Mouse (Mus musculus) liver, embryonic 14.5 days (tissue): ENCODE data around the gene 5730596B20Rik. TPM values are rescaled to one million over a fixed set of nuclear protein-coding genes. Genes with fewer than 3 reads are reported as not detected.

ENCODE experiments used
- ATAC-seq: fragments of 200-750 bp; cut with Nextera tagmentation; 2 replicates; pipeline ENCODE4 v1.8.0; 2017; ENCODE audit warnings: moderate number of reproducible peaks, mild to moderate bottlenecking, moderate library complexity; ENCODE audit not compliant: insufficient read depth
- DNase-seq, 3 experiments: peaks; one replicate each; pipeline ENCODE4 v3.0.0-alpha.2; 2012 to 2013; ENCODE audit warnings: low read depth in 3 of 3, low spot score in 3 of 3
- H3K27ac ChIP-seq: fragments of 300-500 bp; sonication (generic); 2 replicates; pipeline ENCODE4 v1.5.1; 2014; ENCODE audit warnings: moderate library complexity, mild to moderate bottlenecking, control low read depth, inconsistent platforms
- H3K27me3 ChIP-seq: fragments of 300-500 bp; sonication (generic); 2 replicates; pipeline ENCODE4 v1.6.1; 2014; ENCODE audit warnings: mild to moderate bottlenecking, low read length, moderate library complexity; ENCODE audit not compliant: control insufficient read depth, insufficient read depth
- H3K36me3 ChIP-seq: fragments of 300-500 bp; sonication (generic); replicated peaks from 2 replicates; pipeline ENCODE4 v1.6.1; 2014; ENCODE audit warnings: low read depth; ENCODE audit not compliant: control insufficient read depth, insufficient read depth
- H3K4me1 ChIP-seq, 2 experiments: fragments of 200-500 bp in 1 of 2; fragments of 300-500 bp in 1 of 2; sonication (generic) in 1 of 2; replicated peaks; 2 replicates each; pipeline ENCODE4 v1.6.1; 2012 to 2014; ENCODE audit warnings: antibody characterized with exemption in 1 of 2, inconsistent platforms in 1 of 2, low read length in 1 of 2; ENCODE audit not compliant: control insufficient read depth in 2 of 2, insufficient read depth in 2 of 2
- H3K4me2 ChIP-seq: fragments of 300-500 bp; sonication (generic); 2 replicates; pipeline ENCODE4 v1.6.1; 2014; ENCODE audit warnings: low read depth, mild to moderate bottlenecking, control low read depth, moderate library complexity
- H3K4me3 ChIP-seq, 2 experiments: fragments of 200-500 bp in 1 of 2; fragments of 300-500 bp in 1 of 2; sonication (generic) in 1 of 2; 2 replicates each; pipeline ENCODE4 v1.5.1; 2012 to 2014; ENCODE audit warnings: low read depth in 2 of 2, low read length in 2 of 2, mild to moderate bottlenecking in 2 of 2, control low read depth in 1 of 2, inconsistent platforms in 1 of 2, moderate library complexity in 1 of 2; ENCODE audit not compliant: insufficient read depth in 1 of 2
- H3K9ac ChIP-seq: fragments of 300-500 bp; sonication (generic); replicated peaks from 2 replicates; pipeline ENCODE4 v1.6.1; 2014; ENCODE audit warnings: mild to moderate bottlenecking, control low read depth, moderate library complexity
- H3K9me3 ChIP-seq: fragments of 300-500 bp; sonication (generic); 2 replicates; pipeline ENCODE4 v1.6.1; 2016; ENCODE audit warnings: low read length, mixed read lengths; ENCODE audit not compliant: control insufficient read depth
- CTCF ChIP-seq: IDR thresholded peaks from 2 replicates; pipeline ENCODE4 v1.5.1; 2016; ENCODE audit warnings: antibody characterized with exemption, low read depth, control low read depth
- EP300 ChIP-seq: IDR thresholded peaks from 2 replicates; pipeline ENCODE4 v1.6.1; 2016; ENCODE audit warnings: antibody characterized with exemption, low read depth
- WGBS: fragments of 180-500 bp; shearing (Covaris S2); extraction: QIAGEN DNeasy Blood & Tissue Kit; methylation state at CpG from one replicate; pipeline ENCODE4 v1.1.7; 2014; ENCODE audit not compliant: insufficient replicate concordance; 5-methylcytosine and 5-hydroxymethylcytosine counted together
- polyA plus RNA-seq, 2 experiments: library from polyadenylated mRNA; depleted of rRNA in 1 of 2; stranded (reverse) in 1 of 2; unstranded in 1 of 2; fragments of >200 nt; fragmentation: Nextera tagmentation in 1 of 2; extraction: Ambion mirVana in 1 of 2; gene quantifications; 2 replicates each; pipeline versions ENCODE4 v1.2.1 to v1.2.3; 2012 to 2014

Gene 5730596B20Rik
- polyA plus RNA-seq, 2 experiments = 0.03 to 0.04 TPM

GRCm38 (mm10) chr6:52209685-52210046 lies 32.4 kb downstream of the 5730596B20Rik start:
- no peak for DNase-seq
- Histone ChIP-seq H3K36me3 (no peaks in the 10 kb centered on the region), H3K9me3 (no peaks in the 10 kb centered on the region), H3K4me3 (no peak overlapping the region), H3K9ac (no peak overlapping the region), H3K4me1 (no peaks in the 10 kb centered on the region), H3K27me3 (peaks cover 97% of the 10 kb centered on the region), H3K27ac (no peak overlapping the region), H3K4me2 (no peak overlapping the region)
- 25% methylated on average over 12 of the region's 12 CpGs for WGBS
- no peak for ATAC-seq
- TF ChIP-seq CTCF (no peak), EP300 (no peak)

- no peak for TF ChIP-seq EP300
- peak; percentile 72 for TF ChIP-seq CTCF
- ATAC-seq (no peak), DNase-seq (no peak)
- 2% methylated on average over 37 of the region's 37 CpGs for WGBS
- no peak overlapping the region for H3K4me3 ChIP-seq
- no peaks in the 10 kb centered on the region for H3K4me1 ChIP-seq
- H3K4me2 ChIP-seq = no peak overlapping the region; the same call in 1 of the 2 replicates
- no peaks in the 10 kb centered on the region for H3K36me3 ChIP-seq
- peaks cover 97% of the 10 kb centered on the region for H3K27me3 ChIP-seq
- no peaks in the 10 kb centered on the region for H3K9me3 ChIP-seq
- no peak overlapping the region for H3K9ac ChIP-seq
- H3K27ac ChIP-seq = no peak overlapping the region
Measured at GRCm38 (mm10) chr6:52211170-52211935, 34.1 kb downstream of the 5730596B20Rik start.

- Histone ChIP-seq H3K4me1 (no peaks in the 10 kb centered on the region), H3K9me3 (no peaks in the 10 kb centered on the region), H3K27me3 (peaks cover 97% of the 10 kb centered on the region), H3K9ac (no peak overlapping the region), H3K36me3 (no peaks in the 10 kb centered on the region), H3K27ac (no peak overlapping the region), H3K4me3 (no peak overlapping the region), H3K4me2 (no peak overlapping the region; the same call in 1 of the 2 replicates)
- DNase-seq (no peak), ATAC-seq (no peak)
- no peak for TF ChIP-seq EP300
- no peak for TF ChIP-seq CTCF
- 2% methylated on average over 13 of the region's 13 CpGs for WGBS
Measured at GRCm38 (mm10) chr6:52211961-52212360, 34.7 kb downstream of the 5730596B20Rik start.

GRCm38 (mm10) chr6:52212556-52213118 lies 35.3 kb downstream of the 5730596B20Rik start:
- H3K4me1 ChIP-seq = no peaks in the 10 kb centered on the region
- under 1% methylated on average over 22 of the region's 22 CpGs for WGBS
- H3K4me2 ChIP-seq = peak overlapping the region; percentile 32
- no peak overlapping the region for H3K9ac ChIP-seq
- no peaks in the 10 kb centered on the region for H3K36me3 ChIP-seq
- DNase-seq (no peak), ATAC-seq (no peak)
- H3K4me3 ChIP-seq = peak overlapping the region; percentile 11 to 18; a peak in 3 of 4 replicates
- no peaks in the 10 kb centered on the region for H3K9me3 ChIP-seq
- TF ChIP-seq EP300 = no peak
- TF ChIP-seq CTCF = no peak
- H3K27ac ChIP-seq = no peak overlapping the region
- H3K27me3 ChIP-seq = peaks cover 97% of the 10 kb centered on the region

GRCm38 (mm10) chr6:52213119-52213986 lies 36.1 kb downstream of the 5730596B20Rik start, which contains the start of the genes Hoxa3 and Gm28308:
Gene Hoxa3, minus strand, starts transcription at chr6:52213336.
Gene Gm28308, minus strand, starts transcription at chr6:52213339.
- DNase-seq = no peak

More at GRCm38 (mm10) chr6:52213119-52213986, 36.1 kb downstream of the 5730596B20Rik start, which contains the start of the genes Hoxa3 and Gm28308:
- peak within 1 kb of the TSS; percentile 11 to 18; a peak in 3 of 4 replicates for H3K4me3 ChIP-seq
- no peak within 1 kb of the TSS for H3K27ac ChIP-seq
- no peak within 1 kb of the TSS for H3K9ac ChIP-seq
- TF ChIP-seq EP300 (no peak), CTCF (no peak)
- peak within 1 kb of the TSS; percentile 32 for H3K4me2 ChIP-seq
- no peaks in the 10 kb centered on the region for H3K36me3 ChIP-seq
- no peaks in the 10 kb centered on the region for H3K4me1 ChIP-seq
- ATAC-seq = no peak
- 5% methylated on average over 38 of the region's 38 CpGs for WGBS
- H3K9me3 ChIP-seq = no peaks in the 10 kb centered on the region
- peaks cover 99% of the 10 kb centered on the region for H3K27me3 ChIP-seq
